Mouse (Mus musculus) neural tube, embryonic 15.5 days (tissue): ENCODE data around the gene Gm17387. TPM values are rescaled to one million over a fixed set of nuclear protein-coding genes. Genes with fewer than 3 reads are reported as not detected.

ENCODE experiments used
- ATAC-seq: fragments of 200-750 bp; cut with Nextera tagmentation; 2 replicates; pipeline ENCODE4 v1.8.0; 2017; ENCODE audit warnings: mild to moderate bottlenecking, moderate TSS enrichment, moderate library complexity; ENCODE audit not compliant: low FRiP score
- H3K27ac ChIP-seq: fragments of 300-500 bp; sonication (generic); replicated peaks from 2 replicates; pipeline ENCODE4 v1.5.1; 2015; ENCODE audit warnings: mild to moderate bottlenecking, inconsistent platforms
- H3K27me3 ChIP-seq: fragments of 300-500 bp; sonication (generic); replicated peaks from 2 replicates; pipeline ENCODE4 v1.6.1; 2015; ENCODE audit warnings: inconsistent platforms
- H3K36me3 ChIP-seq: fragments of 300-500 bp; sonication (generic); 2 replicates; pipeline ENCODE4 v1.6.1; 2015; ENCODE audit warnings: inconsistent platforms
- H3K4me1 ChIP-seq: fragments of 300-500 bp; sonication (generic); 2 replicates; pipeline ENCODE4 v1.6.1; 2015; ENCODE audit warnings: inconsistent platforms
- H3K4me2 ChIP-seq: fragments of 300-500 bp; sonication (generic); 2 replicates; pipeline ENCODE4 v1.6.1; 2015; ENCODE audit warnings: inconsistent platforms, mild to moderate bottlenecking, moderate library complexity
- H3K4me3 ChIP-seq: fragments of 300-500 bp; sonication (generic); replicated peaks from 2 replicates; pipeline ENCODE4 v1.5.1; 2015; ENCODE audit warnings: mild to moderate bottlenecking, inconsistent platforms
- H3K9ac ChIP-seq: fragments of 300-500 bp; sonication (generic); replicated peaks from 2 replicates; pipeline ENCODE4 v1.6.1; 2015; ENCODE audit warnings: mild to moderate bottlenecking, inconsistent platforms
- H3K9me3 ChIP-seq: fragments of 300-500 bp; sonication (generic); replicated peaks from 2 replicates; pipeline ENCODE4 v1.6.1; 2016; ENCODE audit warnings: inconsistent platforms
- WGBS: fragments of 180-500 bp; shearing (Covaris S2); methylation state at CpG from one replicate; pipeline ENCODE4 v1.1.7; 2015; ENCODE audit warnings: mixed read lengths; 5-methylcytosine and 5-hydroxymethylcytosine counted together
- polyA plus RNA-seq: library from polyadenylated mRNA; unstranded; fragments of >200 nt; fragmentation: Nextera tagmentation; extraction: Ambion mirVana; gene quantifications from 2 replicates; pipeline ENCODE4 v1.2.1, GENCODE M21; 2015

The Gm17387 gene
- polyA plus RNA-seq, 1 experiment from 2014 or later = not detected

GRCm38 (mm10) chr7:141040867-141041606 is 12.1 kb downstream of the Gm17387 start:
- Histone ChIP-seq H3K4me3 (no peak overlapping the region), H3K27ac (peak overlapping the region; percentile 72), H3K4me2 (no peak overlapping the region), H3K36me3 (no peaks in the 10 kb centered on the region), H3K9ac (no peak overlapping the region), H3K27me3 (no peaks in the 10 kb centered on the region), H3K4me1 (0 out of 2 replicates have a peak, but pooled peaks cover 2% of the 10 kb centered on the region), H3K9me3 (no peaks in the 10 kb centered on the region)
- ATAC-seq = no peak
- 41% methylated on average over 6 of the region's 9 CpGs for WGBS

GRCm38 (mm10) chr7:141041661-141042060 is 12.7 kb downstream of the Gm17387 start:
- Histone ChIP-seq H3K27me3 (no peaks in the 10 kb centered on the region), H3K4me3 (no peak overlapping the region), H3K4me2 (no peak overlapping the region), H3K4me1 (peaks cover 2% of the 10 kb centered on the region; the same call in 1 of the 2 replicates), H3K27ac (peak overlapping the region; percentile 72), H3K36me3 (no peaks in the 10 kb centered on the region), H3K9ac (no peak overlapping the region), H3K9me3 (no peaks in the 10 kb centered on the region)
- ATAC-seq = peak; percentile 79; the same call in 1 of the 2 replicates
- 27% methylated on average over 5 of the region's 5 CpGs for WGBS

- no peak overlapping the region for H3K4me3 ChIP-seq
- no peak overlapping the region for H3K27ac ChIP-seq
- ATAC-seq = no peak
- WGBS = 48% methylated on average over 4 of the region's 4 CpGs
- no peaks in the 10 kb centered on the region for H3K9me3 ChIP-seq
- H3K36me3 ChIP-seq = no peaks in the 10 kb centered on the region
- H3K4me2 ChIP-seq = no peak overlapping the region
- H3K9ac ChIP-seq = no peak overlapping the region
- no peaks in the 10 kb centered on the region for H3K27me3 ChIP-seq
- H3K4me1 ChIP-seq = peaks cover 10% of the 10 kb centered on the region
These were observed 13.6 kb downstream of the Gm17387 start for GRCm38 (mm10) chr7:141042539-141042938.

GRCm38 (mm10) chr7:141046931-141047580 is 18.1 kb downstream of the Gm17387 start:
- Histone ChIP-seq H3K27ac (peak overlapping the region; percentile 72), H3K9ac (no peak overlapping the region), H3K4me3 (0 out of 2 replicates have a peak overlapping the region, but pooled peaks have one; percentile 39), H3K9me3 (no peaks in the 10 kb centered on the region), H3K27me3 (no peaks in the 10 kb centered on the region), H3K4me2 (peak overlapping the region; percentile 92), H3K4me1 (peaks cover 20% of the 10 kb centered on the region), H3K36me3 (no peaks in the 10 kb centered on the region)
- 62% methylated on average over 6 of the region's 6 CpGs for WGBS
- ATAC-seq = no peak

GRCm38 (mm10) chr7:141047581-141048225 is 18.8 kb downstream of the Gm17387 start:
- WGBS = 10% methylated on average over 16 of the region's 19 CpGs
- peak; percentile 83 for ATAC-seq
- no peaks in the 10 kb centered on the region for H3K9me3 ChIP-seq

GRCm38 (mm10) chr7:141048226-141049218 is 19.6 kb downstream of the Gm17387 start:
- H3K9ac ChIP-seq = peak overlapping the region; percentile 40
- H3K27ac ChIP-seq = peak overlapping the region; percentile 85
- 12% methylated on average over 21 of the region's 21 CpGs for WGBS
- peak; percentile 95 for ATAC-seq
- H3K4me1 ChIP-seq = peaks cover 18% of the 10 kb centered on the region
- H3K4me3 ChIP-seq = peak overlapping the region; percentile 39
- peak overlapping the region; percentile 92 for H3K4me2 ChIP-seq
- H3K9me3 ChIP-seq = no peaks in the 10 kb centered on the region
- H3K36me3 ChIP-seq = no peaks in the 10 kb centered on the region
- no peaks in the 10 kb centered on the region for H3K27me3 ChIP-seq

More at GRCm38 (mm10) chr7:141047581-141048225, 18.8 kb downstream of the Gm17387 start:
- H3K4me1 ChIP-seq = peaks cover 18% of the 10 kb centered on the region
- peak overlapping the region; percentile 39 for H3K4me3 ChIP-seq
- no peaks in the 10 kb centered on the region for H3K36me3 ChIP-seq
- H3K27me3 ChIP-seq = no peaks in the 10 kb centered on the region
- peak overlapping the region; percentile 85 for H3K27ac ChIP-seq
- peak overlapping the region; percentile 92 for H3K4me2 ChIP-seq
- H3K9ac ChIP-seq = peak overlapping the region; percentile 40

GRCm38 (mm10) chr7:141049326-141049725 is 20.4 kb downstream of the Gm17387 start:
- Histone ChIP-seq H3K9ac (no peak overlapping the region), H3K4me1 (peaks cover 18% of the 10 kb centered on the region), H3K9me3 (no peaks in the 10 kb centered on the region), H3K4me2 (no peak overlapping the region), H3K36me3 (no peaks in the 10 kb centered on the region), H3K4me3 (no peak overlapping the region), H3K27me3 (no peaks in the 10 kb centered on the region), H3K27ac (no peak overlapping the region)
- ATAC-seq = 0 out of 2 replicates have a peak, but pooled peaks have one; percentile 13
- 77% methylated on average over 2 of the region's 2 CpGs for WGBS

GRCm38 (mm10) chr7:141051060-141051685 is 22.2 kb downstream of the Gm17387 start:
- Histone ChIP-seq H3K27me3 (no peaks in the 10 kb centered on the region), H3K4me3 (no peak overlapping the region), H3K4me2 (no peak overlapping the region), H3K4me1 (peaks cover 18% of the 10 kb centered on the region), H3K9ac (no peak overlapping the region), H3K36me3 (peaks cover 3% of the 10 kb centered on the region; the same call in 1 of the 2 replicates), H3K27ac (no peak overlapping the region), H3K9me3 (no peaks in the 10 kb centered on the region)
- ATAC-seq = no peak
- WGBS = 70% methylated on average over 17 of the region's 17 CpGs

GRCm38 (mm10) chr7:141052016-141052415 is 23.1 kb downstream of the Gm17387 start:
- ATAC-seq = no peak
- Histone ChIP-seq H3K4me1 (peaks cover 15% of the 10 kb centered on the region), H3K9me3 (no peaks in the 10 kb centered on the region), H3K36me3 (peaks cover 3% of the 10 kb centered on the region; the same call in 1 of the 2 replicates), H3K9ac (no peak overlapping the region), H3K4me2 (no peak overlapping the region), H3K4me3 (no peak overlapping the region), H3K27ac (no peak overlapping the region), H3K27me3 (no peaks in the 10 kb centered on the region)
- 95% methylated on average over 4 of the region's 4 CpGs for WGBS

- no peaks in the 10 kb centered on the region for H3K9me3 ChIP-seq
- no peaks in the 10 kb centered on the region for H3K27me3 ChIP-seq
- no peak for ATAC-seq
- 82% methylated on average over 2 of the region's 2 CpGs for WGBS
- no peak overlapping the region for H3K27ac ChIP-seq
- H3K4me3 ChIP-seq = no peak overlapping the region
- H3K4me1 ChIP-seq = peaks cover 11% of the 10 kb centered on the region
- no peak overlapping the region for H3K9ac ChIP-seq
- H3K4me2 ChIP-seq = no peak overlapping the region
- peaks cover 3% of the 10 kb centered on the region; the same call in 1 of the 2 replicates for H3K36me3 ChIP-seq
These were observed 23.5 kb downstream of the Gm17387 start for GRCm38 (mm10) chr7:141052421-141052820.
